Mouse (Mus musculus): ENCODE data around the gene Dzank1. TPM values are rescaled to one million over a fixed set of nuclear protein-coding genes. Genes with fewer than 3 reads are reported as not detected.

Gene Dzank1
- polyA plus RNA-seq, 1 experiment from 2014 or later: 0.82 TPM

- Histone ChIP-seq H3K9ac (no peak overlapping the region), H3K36me3 (no peaks in the 10 kb centered on the region), H3K4me1 (no peaks in the 10 kb centered on the region), H3K4me2 (no peak overlapping the region), H3K27me3 (no peaks in the 10 kb centered on the region), H3K9me3 (no peaks in the 10 kb centered on the region), H3K4me3 (no peak overlapping the region), H3K27ac (no peak overlapping the region)
- 72% methylated on average over 5 of the region's 5 CpGs for WGBS
- no peak for ATAC-seq (ENCODE audit: borderline replicate concordance, extremely low read depth, low FRiP score, low TSS enrichment)
Observed at GRCm38 (mm10) chr2:144431286-144431825, 95.9 kb downstream of the Dzank1 start.

- Histone ChIP-seq H3K4me2 (no peak overlapping the region), H3K36me3 (no peaks in the 10 kb centered on the region), H3K4me3 (no peak overlapping the region), H3K4me1 (no peaks in the 10 kb centered on the region), H3K27ac (no peak overlapping the region), H3K9ac (no peak overlapping the region), H3K9me3 (no peaks in the 10 kb centered on the region), H3K27me3 (no peaks in the 10 kb centered on the region)
- no peak for ATAC-seq (ENCODE audit: borderline replicate concordance, extremely low read depth, low FRiP score, low TSS enrichment)
- 72% methylated on average over 7 of the region's 7 CpGs for WGBS
Observed at GRCm38 (mm10) chr2:144429171-144429570, 98.0 kb downstream of the Dzank1 start.

GRCm38 (mm10) chr2:144428659-144429058 lies 98.6 kb downstream of the Dzank1 start:
- no peak for ATAC-seq (ENCODE audit: borderline replicate concordance, extremely low read depth, low FRiP score, low TSS enrichment)
- Histone ChIP-seq H3K4me1 (no peaks in the 10 kb centered on the region), H3K9me3 (no peaks in the 10 kb centered on the region), H3K27ac (no peak overlapping the region), H3K27me3 (no peaks in the 10 kb centered on the region), H3K9ac (no peak overlapping the region), H3K4me3 (no peak overlapping the region), H3K36me3 (no peaks in the 10 kb centered on the region), H3K4me2 (no peak overlapping the region)
- WGBS: 70% methylated on average over 8 of the region's 8 CpGs

- H3K36me3 ChIP-seq: no peaks in the 10 kb centered on the region
- 62% methylated on average over 5 of the region's 5 CpGs for WGBS
- no peak overlapping the region for H3K9ac ChIP-seq
- H3K4me3 ChIP-seq: no peak overlapping the region
- no peaks in the 10 kb centered on the region for H3K27me3 ChIP-seq
- ATAC-seq (ENCODE audit: borderline replicate concordance, extremely low read depth, low FRiP score, low TSS enrichment): no peak
- H3K4me2 ChIP-seq: no peak overlapping the region
- no peaks in the 10 kb centered on the region for H3K4me1 ChIP-seq
- no peak overlapping the region for H3K27ac ChIP-seq
- no peaks in the 10 kb centered on the region for H3K9me3 ChIP-seq
Observed at GRCm38 (mm10) chr2:144427852-144428251, 99.4 kb downstream of the Dzank1 start.

- Histone ChIP-seq H3K4me2 (no peak overlapping the region), H3K27me3 (no peaks in the 10 kb centered on the region), H3K36me3 (no peaks in the 10 kb centered on the region), H3K9me3 (no peaks in the 10 kb centered on the region), H3K9ac (no peak overlapping the region), H3K27ac (no peak overlapping the region), H3K4me1 (no peaks in the 10 kb centered on the region), H3K4me3 (no peak overlapping the region)
- ATAC-seq (ENCODE audit: borderline replicate concordance, extremely low read depth, low FRiP score, low TSS enrichment): no peak
- WGBS: 92% methylated on average over 1 of the region's 1 CpGs
Observed at GRCm38 (mm10) chr2:144425761-144426160, 101.5 kb downstream of the Dzank1 start.

- no peak for ATAC-seq (ENCODE audit: borderline replicate concordance, extremely low read depth, low FRiP score, low TSS enrichment)
- 59% methylated on average over 10 of the region's 10 CpGs for WGBS
- Histone ChIP-seq H3K9me3 (no peaks in the 10 kb centered on the region), H3K4me3 (no peak overlapping the region), H3K27ac (no peak overlapping the region), H3K27me3 (no peaks in the 10 kb centered on the region), H3K4me1 (no peaks in the 10 kb centered on the region), H3K9ac (no peak overlapping the region), H3K4me2 (no peak overlapping the region), H3K36me3 (no peaks in the 10 kb centered on the region)
Observed at GRCm38 (mm10) chr2:144422094-144422675, 105.0 kb downstream of the Dzank1 start.

Other genes starting within 250 kb of the Dzank1 start
- 4.8 and 5.5 TPM in 2 replicates for gene Ovol2, start 195.3 kb downstream of the Dzank1 start, polyA plus RNA-seq (2015; fragmentation: Nextera tagmentation; extraction: Ambion mirVana)
- 38.9 and 43.4 TPM in 2 replicates for gene Kat14, start 158.4 kb downstream of the Dzank1 start, polyA plus RNA-seq (2015; fragmentation: Nextera tagmentation; extraction: Ambion mirVana)
- gene Pet117, start 158.4 kb downstream of the Dzank1 start, polyA plus RNA-seq (2015; fragmentation: Nextera tagmentation; extraction: Ambion mirVana): 3.3 TPM in 1 of 2 replicates, not detected in the other
- gene Polr3f, start 304 bp upstream of the Dzank1 start, polyA plus RNA-seq (2015; fragmentation: Nextera tagmentation; extraction: Ambion mirVana): 24.6 and 26.3 TPM in 2 replicates
- gene Rbbp9, start 23.5 kb upstream of the Dzank1 start, polyA plus RNA-seq (2015; fragmentation: Nextera tagmentation; extraction: Ambion mirVana): 59.9 and 63.8 TPM in 2 replicates
- gene Sec23b, start 28.8 kb upstream of the Dzank1 start, polyA plus RNA-seq (2015; fragmentation: Nextera tagmentation; extraction: Ambion mirVana): 88.8 and 91.3 TPM in 2 replicates
- gene Smim26, start 66.6 kb upstream of the Dzank1 start, polyA plus RNA-seq (2015; fragmentation: Nextera tagmentation; extraction: Ambion mirVana): 32.7 and 33.3 TPM in 2 replicates
- gene Dtd1, start 72.5 kb upstream of the Dzank1 start, polyA plus RNA-seq (2015; fragmentation: Nextera tagmentation; extraction: Ambion mirVana): 38.0 and 39.4 TPM in 2 replicates

Data from lung, embryonic 15.5 days (tissue).